Mouse (Mus musculus) hindbrain, embryonic 16.5 days (tissue): ENCODE results near the gene Wrap73. TPM values are rescaled to one million over a fixed set of nuclear protein-coding genes. Genes with fewer than 3 reads are reported as not detected.

ENCODE experiments used
- ATAC-seq: fragments of 200-750 bp; cut with Nextera tagmentation; 2 replicates; pipeline ENCODE4 v1.8.0; 2017; ENCODE audit warnings: moderate TSS enrichment, moderate library complexity
- H3K27ac ChIP-seq: fragments of 300-500 bp; sonication (generic); 2 replicates; pipeline ENCODE4 v1.5.1; 2014; ENCODE audit warnings: low read depth, mild to moderate bottlenecking, control low read depth, low read length, moderate library complexity
- H3K27me3 ChIP-seq: fragments of 300-500 bp; sonication (generic); replicated peaks from 2 replicates; pipeline ENCODE4 v1.6.1; 2014; ENCODE audit warnings: low read length; ENCODE audit not compliant: control insufficient read depth, insufficient read depth
- H3K36me3 ChIP-seq: fragments of 300-500 bp; sonication (generic); 2 replicates; pipeline ENCODE4 v1.6.1; 2014; ENCODE audit warnings: mild to moderate bottlenecking, low read length, moderate library complexity, mixed read lengths; ENCODE audit not compliant: control insufficient read depth, insufficient read depth
- H3K4me1 ChIP-seq: fragments of 300-500 bp; sonication (generic); 2 replicates; pipeline ENCODE4 v1.6.1; 2014; ENCODE audit warnings: low read depth, low read length; ENCODE audit not compliant: control insufficient read depth, insufficient read depth
- H3K4me2 ChIP-seq: fragments of 300-500 bp; sonication (generic); 2 replicates; pipeline ENCODE4 v1.6.1; 2014; ENCODE audit warnings: mild to moderate bottlenecking, low read length, control low read depth, moderate library complexity
- H3K4me3 ChIP-seq: fragments of 300-500 bp; sonication (generic); 2 replicates; pipeline ENCODE4 v1.5.1; 2014; ENCODE audit warnings: mild to moderate bottlenecking, low read length, control low read depth, moderate library complexity
- H3K9ac ChIP-seq: fragments of 300-500 bp; sonication (generic); 2 replicates; pipeline ENCODE4 v1.6.1; 2014; ENCODE audit warnings: low read depth, mild to moderate bottlenecking, control low read depth, low read length, moderate library complexity
- H3K9me3 ChIP-seq: fragments of 300-500 bp; sonication (generic); 2 replicates; pipeline ENCODE4 v1.6.1; 2014; ENCODE audit warnings: mild to moderate bottlenecking, low read length, moderate library complexity; ENCODE audit not compliant: control insufficient read depth
- WGBS: fragments of 180-500 bp; shearing (Covaris S2); extraction: QIAGEN DNeasy Blood & Tissue Kit; methylation state at CpG from one replicate; pipeline ENCODE4 v1.1.7; 2014; 5-methylcytosine and 5-hydroxymethylcytosine counted together
- polyA plus RNA-seq: library from polyadenylated mRNA; unstranded; fragments of >200 nt; fragmentation: Nextera tagmentation; extraction: Ambion mirVana; gene quantifications from 2 replicates; pipeline ENCODE4 v1.2.1, GENCODE M21; 2015

The Wrap73 gene
- polyA plus RNA-seq, 1 experiment from 2014 or later: 45.2 TPM

DNA sequence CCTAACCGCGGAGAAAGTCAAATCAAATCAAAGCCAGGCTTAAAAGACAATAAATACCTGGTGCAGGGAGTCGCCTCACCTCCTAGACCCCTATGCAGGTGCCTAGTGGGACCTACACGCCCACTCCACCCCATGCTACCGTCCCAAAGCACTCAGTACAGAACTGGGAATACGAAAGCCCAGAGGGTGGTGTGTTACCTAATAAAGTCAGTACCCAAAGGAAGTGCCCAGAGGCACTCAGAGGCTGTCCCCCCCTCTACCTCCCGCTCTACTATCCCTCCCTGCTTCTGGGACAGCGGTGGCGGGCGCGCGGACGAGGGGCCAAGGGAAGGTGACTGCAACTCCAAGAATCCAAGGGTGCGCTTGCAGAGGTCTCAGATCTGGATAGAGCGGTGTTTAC, 27.8 kb downstream of the Wrap73 start:
- Histone ChIP-seq H3K27ac (no peak overlapping the region), H3K9ac (peak overlapping the region; percentile 64), H3K9me3 (no peaks in the 10 kb centered on the region), H3K36me3 (no peaks in the 10 kb centered on the region), H3K4me2 (peak overlapping the region; percentile 97), H3K4me3 (peak overlapping the region; percentile 53), H3K4me1 (peaks cover 16% of the 10 kb centered on the region), H3K27me3 (peaks cover 27% of the 10 kb centered on the region)
- 1% methylated on average over 15 of the region's 15 CpGs for WGBS
- no peak for ATAC-seq

DNA sequence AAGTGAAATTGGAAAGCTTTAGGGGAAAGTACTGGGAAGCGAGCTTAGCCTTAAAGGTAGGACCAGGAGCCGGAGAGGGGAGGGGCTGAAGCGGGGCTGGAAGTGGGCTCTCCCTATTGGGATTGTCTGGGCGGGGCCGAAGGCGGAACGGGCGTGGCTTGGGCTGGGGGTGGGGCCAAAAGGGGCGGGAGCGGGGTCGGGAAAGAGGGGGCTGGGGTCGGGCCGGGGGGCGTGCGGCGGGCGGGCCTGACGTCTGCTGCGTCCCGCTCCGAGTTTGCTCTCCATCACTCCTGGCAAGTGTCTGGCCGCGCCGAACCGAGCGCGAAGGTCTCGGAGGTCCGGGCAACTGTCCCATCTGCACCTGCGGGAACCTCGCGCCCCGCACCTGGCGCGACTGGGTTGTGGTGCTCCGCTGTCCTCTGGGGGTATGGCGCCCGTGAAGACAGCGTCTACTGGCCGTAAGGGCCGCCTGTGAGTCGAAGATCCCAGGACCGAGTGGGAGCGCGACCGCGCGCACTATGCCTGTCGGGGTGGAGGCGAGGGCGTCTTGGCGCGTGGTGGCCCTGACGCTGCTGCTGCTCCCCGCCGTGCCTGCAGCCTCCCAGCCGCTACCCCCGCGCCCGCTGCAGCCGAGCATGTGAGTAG, 28.5 kb downstream of the Wrap73 start, which contains the start of gene Megf6:
Gene Megf6 (plus strand): TSS at position 225 of the 645 bp plus-strand sequence.
- peaks cover 16% of the 10 kb centered on the region for H3K4me1 ChIP-seq
- peak within 1 kb of the TSS; percentile 53 for H3K4me3 ChIP-seq
- peaks cover 27% of the 10 kb centered on the region for H3K27me3 ChIP-seq
- H3K9ac ChIP-seq: peak within 1 kb of the TSS; percentile 64
- peak within 1 kb of the TSS; percentile 97 for H3K4me2 ChIP-seq
- no peak within 1 kb of the TSS for H3K27ac ChIP-seq
- WGBS: under 1% methylated on average over 47 of the region's 61 CpGs
- ATAC-seq: peak; percentile 38
- H3K9me3 ChIP-seq: no peaks in the 10 kb centered on the region
- no peaks in the 10 kb centered on the region for H3K36me3 ChIP-seq

DNA sequence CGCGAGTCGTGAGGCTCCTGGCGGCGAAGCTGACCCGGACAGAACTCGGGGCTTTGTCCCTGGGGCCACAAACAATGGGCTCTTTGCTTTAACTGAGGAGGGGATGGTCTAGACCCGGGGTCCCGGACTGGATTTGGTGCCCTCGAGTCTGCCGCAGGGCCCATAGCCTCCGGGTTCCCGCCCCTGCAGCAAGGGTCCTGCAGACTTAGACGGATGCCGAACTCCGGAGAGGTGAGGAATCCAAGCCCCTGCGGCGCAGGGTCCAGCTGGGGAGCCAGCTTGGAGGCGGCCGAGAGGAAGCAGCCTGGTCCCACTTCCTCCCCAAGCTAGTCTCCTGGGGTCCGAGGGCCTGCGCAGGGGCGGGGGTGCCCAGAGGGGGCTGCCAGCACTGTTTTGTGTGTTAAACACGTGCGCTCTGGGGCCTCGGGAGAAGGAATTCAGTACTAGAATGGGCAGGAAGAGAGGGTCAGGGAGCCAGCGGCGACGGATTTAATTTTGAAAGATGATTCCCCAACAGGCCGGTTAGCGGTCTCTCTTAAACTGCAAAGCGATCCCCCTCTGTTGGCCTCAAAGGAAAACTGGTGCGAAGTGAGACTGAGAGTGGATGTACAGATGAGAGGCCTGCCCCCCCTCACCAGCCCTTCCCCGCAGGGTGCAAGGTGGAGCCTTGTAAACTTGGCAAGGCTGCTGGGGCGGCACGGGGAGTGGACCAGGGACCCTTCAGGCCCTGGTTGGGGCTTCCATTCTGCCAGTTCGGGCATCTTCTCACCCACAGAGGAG, 29.2 kb downstream of the Wrap73 start:
- Histone ChIP-seq H3K27ac (no peak overlapping the region), H3K4me2 (peak overlapping the region; percentile 97), H3K9me3 (no peaks in the 10 kb centered on the region), H3K4me3 (peak overlapping the region; percentile 53), H3K27me3 (peaks cover 27% of the 10 kb centered on the region), H3K9ac (peak overlapping the region; percentile 64), H3K4me1 (peaks cover 16% of the 10 kb centered on the region), H3K36me3 (no peaks in the 10 kb centered on the region)
- under 1% methylated on average over 37 of the region's 37 CpGs for WGBS
- no peak for ATAC-seq

DNA sequence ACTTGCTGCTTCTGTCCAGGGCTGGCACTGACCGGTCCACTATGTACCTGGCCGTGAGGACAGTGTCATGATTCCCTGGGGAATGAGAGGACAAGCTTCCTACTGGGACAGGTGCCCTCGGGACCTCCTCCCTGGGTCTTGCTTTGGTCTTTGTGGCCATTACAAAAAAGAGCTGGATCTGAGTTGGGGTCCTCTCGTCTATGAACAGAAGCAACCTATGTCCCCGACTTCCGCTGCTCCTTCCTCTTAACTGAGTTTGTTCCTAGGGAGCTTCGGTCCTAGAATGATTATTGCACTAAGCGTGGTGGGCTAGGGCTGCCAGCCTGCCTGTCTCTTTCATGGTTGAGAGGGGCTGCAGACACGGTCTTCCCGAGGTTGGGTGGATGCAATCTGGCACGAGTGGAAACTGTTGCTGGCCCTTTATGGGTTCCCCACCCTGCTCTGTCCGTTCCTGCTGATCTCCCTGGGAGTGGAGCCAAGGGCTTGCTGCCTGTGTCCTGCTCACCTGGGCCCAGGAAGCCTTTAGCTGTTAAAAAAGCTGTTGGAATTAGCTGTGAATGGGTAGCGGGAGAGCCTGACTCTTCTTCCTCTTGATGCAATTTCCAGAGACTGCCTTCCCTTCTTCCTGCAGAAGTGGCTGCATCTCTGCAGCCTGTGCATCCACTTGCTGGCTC, 29.9 kb downstream of the Wrap73 start:
- H3K4me1 ChIP-seq: peaks cover 16% of the 10 kb centered on the region
- no peaks in the 10 kb centered on the region for H3K36me3 ChIP-seq
- no peak overlapping the region for H3K27ac ChIP-seq
- 32% methylated on average over 13 of the region's 13 CpGs for WGBS
- no peaks in the 10 kb centered on the region for H3K9me3 ChIP-seq
- peaks cover 27% of the 10 kb centered on the region for H3K27me3 ChIP-seq
- H3K4me2 ChIP-seq: peak overlapping the region; percentile 97
- H3K9ac ChIP-seq: no peak overlapping the region
- peak overlapping the region; percentile 53 for H3K4me3 ChIP-seq
- ATAC-seq: no peak

GRCm38 (mm10) chr4:154177257-154177656, 35.1 kb downstream of the Wrap73 start:
- no peaks in the 10 kb centered on the region for H3K9me3 ChIP-seq
- ATAC-seq: no peak
- no peaks in the 10 kb centered on the region; the same call in none of the 2 replicates for H3K4me1 ChIP-seq
- H3K27me3 ChIP-seq: 0 out of 2 replicates have a peak, but pooled peaks cover under 1% of the 10 kb centered on the region
- 72% methylated on average over 8 of the region's 8 CpGs for WGBS
- no peak overlapping the region for H3K9ac ChIP-seq
- no peak overlapping the region for H3K27ac ChIP-seq
- H3K4me2 ChIP-seq: no peak overlapping the region
- H3K4me3 ChIP-seq: no peak overlapping the region
- no peaks in the 10 kb centered on the region for H3K36me3 ChIP-seq

DNA sequence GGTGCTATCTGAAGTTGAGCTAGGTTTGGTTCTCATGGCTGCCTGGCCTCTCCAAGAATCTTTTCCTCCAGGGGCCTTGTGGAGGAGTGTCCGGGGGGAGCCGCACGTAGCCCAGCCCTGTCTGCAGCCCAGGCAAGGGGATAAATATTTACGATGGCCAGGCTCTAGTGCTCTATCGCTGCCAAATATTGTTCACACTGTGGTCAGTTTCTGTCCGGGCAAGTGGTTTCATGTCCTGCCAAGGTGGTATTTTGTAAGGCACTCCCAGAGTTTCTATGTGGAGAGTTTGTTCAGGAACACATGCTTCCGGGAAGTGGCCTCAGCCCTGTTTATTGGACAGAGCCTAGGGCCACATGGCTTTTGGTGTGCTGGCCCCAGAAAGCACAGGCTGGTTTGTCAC, 38.8 kb downstream of the Wrap73 start:
- H3K27me3 ChIP-seq: no peaks in the 10 kb centered on the region
- 86% methylated on average over 7 of the region's 7 CpGs for WGBS
- no peak overlapping the region for H3K4me2 ChIP-seq
- H3K9me3 ChIP-seq: no peaks in the 10 kb centered on the region
- H3K4me3 ChIP-seq: no peak overlapping the region
- no peak overlapping the region for H3K27ac ChIP-seq
- H3K4me1 ChIP-seq: no peaks in the 10 kb centered on the region
- ATAC-seq: no peak
- no peak overlapping the region for H3K9ac ChIP-seq
- H3K36me3 ChIP-seq: no peaks in the 10 kb centered on the region

DNA sequence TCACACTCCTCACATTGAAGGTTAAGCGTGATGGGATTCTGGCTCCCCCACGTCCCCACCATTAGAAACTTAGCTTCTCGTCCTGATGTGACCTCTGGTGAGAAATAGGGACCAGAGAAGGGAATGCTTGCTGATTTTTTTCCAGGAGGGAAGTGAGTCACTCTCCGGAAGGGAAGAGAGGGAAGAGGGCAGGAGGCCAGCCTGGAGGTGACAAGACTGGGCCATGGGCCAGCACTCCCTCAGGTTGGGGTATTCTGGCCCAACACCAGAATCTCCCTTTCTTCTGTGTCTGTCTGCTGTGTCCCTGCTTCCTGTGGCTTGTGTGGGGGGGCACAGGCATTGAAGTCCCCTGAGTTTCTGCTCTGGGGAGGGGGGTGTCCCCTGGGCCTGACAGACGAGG, 41.4 kb downstream of the Wrap73 start:
- no peaks in the 10 kb centered on the region for H3K9me3 ChIP-seq
- WGBS: 70% methylated on average over 5 of the region's 5 CpGs
- H3K9ac ChIP-seq: no peak overlapping the region
- no peaks in the 10 kb centered on the region for H3K36me3 ChIP-seq
- no peaks in the 10 kb centered on the region for H3K4me1 ChIP-seq
- H3K4me2 ChIP-seq: no peak overlapping the region
- H3K27ac ChIP-seq: no peak overlapping the region
- no peak overlapping the region for H3K4me3 ChIP-seq
- no peak for ATAC-seq
- H3K27me3 ChIP-seq: no peaks in the 10 kb centered on the region

DNA sequence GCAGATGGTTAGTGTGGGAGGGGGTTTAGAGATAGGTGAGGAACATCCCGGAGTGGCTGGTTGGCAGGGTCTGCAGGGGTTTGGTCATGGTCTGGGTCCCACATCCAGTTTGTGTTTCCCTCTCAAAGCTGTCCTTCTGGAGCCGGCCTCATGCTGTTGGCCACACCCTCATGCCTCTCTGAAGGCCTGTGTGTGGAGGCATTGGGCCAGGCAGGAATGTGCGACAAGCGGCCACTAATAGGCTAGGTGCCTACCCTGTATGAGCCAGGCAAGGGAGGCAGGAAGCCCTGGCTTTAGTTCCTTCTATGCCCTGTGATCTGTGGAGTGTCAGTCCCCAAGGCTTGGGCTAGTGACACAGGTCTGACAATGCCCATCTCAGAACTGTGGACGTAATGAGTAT, 42.8 kb downstream of the Wrap73 start:
- Histone ChIP-seq H3K4me2 (no peak overlapping the region), H3K9ac (no peak overlapping the region), H3K27me3 (no peaks in the 10 kb centered on the region), H3K4me3 (no peak overlapping the region), H3K36me3 (no peaks in the 10 kb centered on the region), H3K27ac (no peak overlapping the region), H3K4me1 (no peaks in the 10 kb centered on the region), H3K9me3 (no peaks in the 10 kb centered on the region)
- no peak for ATAC-seq
- WGBS: 75% methylated on average over 5 of the region's 5 CpGs

DNA sequence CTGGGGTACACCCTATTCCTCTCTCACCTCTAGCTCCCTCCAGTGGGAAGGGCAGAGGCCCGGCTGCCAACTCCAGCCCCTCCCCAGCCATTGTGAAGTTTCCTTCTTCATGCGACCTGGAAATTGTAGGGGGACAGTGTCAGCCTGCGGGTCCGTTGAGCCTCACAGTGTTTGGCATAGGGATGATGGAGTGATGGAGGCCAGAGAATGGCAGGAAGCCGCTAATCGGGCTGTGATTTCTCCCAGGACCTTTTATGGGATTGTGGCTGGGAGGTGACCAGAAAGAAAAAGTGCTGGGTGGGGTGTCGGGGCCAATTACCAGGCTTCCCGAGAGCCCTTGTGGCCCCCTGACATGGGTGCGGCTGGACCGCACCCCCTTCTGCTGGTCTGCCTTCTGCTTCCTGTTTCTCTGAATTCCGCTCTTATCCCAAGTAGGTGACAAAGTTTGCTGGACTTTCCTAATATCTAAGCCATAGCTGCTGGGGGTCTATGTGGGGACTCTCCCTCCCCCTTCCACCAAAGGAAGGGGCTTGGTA, 43.9 kb downstream of the Wrap73 start:
- no peaks in the 10 kb centered on the region for H3K27me3 ChIP-seq
- H3K9me3 ChIP-seq: no peaks in the 10 kb centered on the region
- no peak overlapping the region for H3K27ac ChIP-seq
- H3K9ac ChIP-seq: no peak overlapping the region
- H3K4me3 ChIP-seq: no peak overlapping the region
- H3K4me1 ChIP-seq: no peaks in the 10 kb centered on the region
- H3K4me2 ChIP-seq: no peak overlapping the region
- H3K36me3 ChIP-seq: no peaks in the 10 kb centered on the region
- 84% methylated on average over 11 of the region's 11 CpGs for WGBS
- no peak for ATAC-seq
